Mouse (Mus musculus): ENCODE data around the gene Ubxn11. TPM values are rescaled to one million over a fixed set of nuclear protein-coding genes. Genes with fewer than 3 reads are reported as not detected.

The Ubxn11 gene
- polyA plus RNA-seq, 1 experiment from 2014 or later, result 13.3 TPM

DNA sequence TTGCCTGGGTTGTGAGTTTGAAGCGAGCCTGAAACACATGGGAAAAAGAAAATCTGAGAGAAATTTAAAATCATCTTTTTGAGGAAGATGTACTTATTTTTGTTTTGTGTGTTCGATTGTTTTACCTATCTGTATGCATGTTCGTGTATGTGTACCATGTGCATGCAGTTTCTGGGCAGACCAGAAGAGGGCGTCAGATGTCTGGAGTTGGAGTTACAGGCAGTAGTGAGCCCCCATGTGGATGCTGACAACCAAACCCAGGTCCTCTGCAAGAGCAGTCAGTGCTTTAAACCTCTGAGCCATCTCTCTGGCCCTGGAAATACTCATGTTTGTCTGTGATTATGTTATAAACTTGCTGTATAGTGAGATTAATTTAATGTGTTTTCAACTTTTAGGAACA, 17.4 kb upstream of the Ubxn11 start:
- Histone ChIP-seq H3K36me3 (ENCODE audit: control insufficient read depth, insufficient read depth) (no peaks in the 10 kb centered on the region), H3K4me3 (replicated peaks; ENCODE audit: low read length) (no peak overlapping the region), H3K4me1 (replicated peaks; ENCODE audit: control insufficient read depth, insufficient read depth, low read length) (peaks cover 7% of the 10 kb centered on the region), H3K4me2 (ENCODE audit: low read length) (no peak overlapping the region), H3K9me3 (ENCODE audit: control insufficient read depth, low read length) (no peaks in the 10 kb centered on the region), H3K27me3 (replicated peaks; ENCODE audit: control insufficient read depth, insufficient read depth, low read length) (peaks cover 8% of the 10 kb centered on the region; the same call in 1 of the 2 replicates), H3K9ac (replicated peaks; ENCODE audit: low read depth, low read length) (no peak overlapping the region), H3K27ac (ENCODE audit: low read length) (no peak overlapping the region)
- ATAC-seq, result no peak
- WGBS, result 88% methylated on average over 4 of the region's 4 CpGs

DNA sequence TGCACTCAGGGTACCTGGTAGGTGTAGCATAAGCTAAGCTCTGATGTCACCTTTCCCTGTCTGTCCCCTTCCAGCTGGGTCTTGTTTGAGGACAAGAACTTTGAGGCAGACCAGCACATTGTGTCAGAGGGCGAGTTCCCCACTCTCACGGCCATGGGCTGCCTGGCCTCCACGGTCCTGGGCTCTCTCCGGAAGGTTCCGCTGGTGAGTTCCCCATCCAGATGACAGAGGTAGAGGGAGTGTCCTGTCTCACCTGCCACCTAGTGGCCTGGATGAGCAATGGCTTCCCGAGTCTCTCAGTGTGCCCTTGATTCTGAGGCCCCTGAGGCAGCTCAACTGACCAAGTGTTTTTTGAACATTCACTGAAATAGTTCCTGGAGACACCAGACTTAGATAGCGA, 15.0 kb upstream of the Ubxn11 start:
- Histone ChIP-seq H3K4me3 (replicated peaks; ENCODE audit: low read length) (no peak overlapping the region), H3K36me3 (ENCODE audit: control insufficient read depth, insufficient read depth) (no peaks in the 10 kb centered on the region), H3K4me2 (ENCODE audit: low read length) (no peak overlapping the region), H3K27me3 (replicated peaks; ENCODE audit: control insufficient read depth, insufficient read depth, low read length) (peaks cover 3% of the 10 kb centered on the region; the same call in 1 of the 2 replicates), H3K27ac (ENCODE audit: low read length) (no peak overlapping the region), H3K9me3 (ENCODE audit: control insufficient read depth, low read length) (no peaks in the 10 kb centered on the region), H3K9ac (replicated peaks; ENCODE audit: low read depth, low read length) (no peak overlapping the region), H3K4me1 (replicated peaks; ENCODE audit: control insufficient read depth, insufficient read depth, low read length) (peaks cover 1% of the 10 kb centered on the region; the same call in 1 of the 2 replicates)
- 0 out of 2 replicates have a peak, but pooled peaks have one; percentile 33 for ATAC-seq
- 47% methylated on average over 7 of the region's 7 CpGs for WGBS

DNA sequence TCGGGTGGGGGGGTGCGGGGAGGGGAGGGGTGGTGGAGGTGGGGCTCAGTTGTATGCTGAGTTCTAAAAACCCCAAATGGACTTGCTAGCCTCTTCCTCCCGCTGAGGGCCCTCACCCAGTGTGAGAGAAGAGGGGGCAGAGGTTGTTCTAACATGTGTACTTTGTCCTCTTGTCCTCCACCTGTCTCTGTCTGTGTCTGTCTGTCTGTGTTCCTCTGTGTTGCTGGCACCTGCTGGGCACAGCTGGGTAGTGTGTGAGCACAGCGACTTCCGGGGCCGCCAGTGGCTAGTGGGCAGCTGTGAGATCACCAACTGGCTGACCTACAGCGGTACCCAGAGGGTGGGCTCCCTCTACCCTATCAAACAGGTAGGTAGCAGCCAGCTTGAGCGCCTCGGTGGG, 13.3 kb upstream of the Ubxn11 start:
- no peak overlapping the region for H3K4me2 ChIP-seq (ENCODE audit: low read length)
- ATAC-seq, result no peak
- H3K36me3 ChIP-seq (ENCODE audit: control insufficient read depth, insufficient read depth), result no peaks in the 10 kb centered on the region
- H3K27ac ChIP-seq (ENCODE audit: low read length), result no peak overlapping the region
- WGBS, result 84% methylated on average over 9 of the region's 9 CpGs
- H3K9ac ChIP-seq (replicated peaks; ENCODE audit: low read depth, low read length), result no peak overlapping the region
- no peaks in the 10 kb centered on the region for H3K27me3 ChIP-seq (replicated peaks; ENCODE audit: control insufficient read depth, insufficient read depth, low read length)
- H3K4me1 ChIP-seq (replicated peaks; ENCODE audit: control insufficient read depth, insufficient read depth, low read length), result no peaks in the 10 kb centered on the region
- H3K4me3 ChIP-seq (replicated peaks; ENCODE audit: low read length), result no peak overlapping the region
- no peaks in the 10 kb centered on the region for H3K9me3 ChIP-seq (ENCODE audit: control insufficient read depth, low read length)

DNA sequence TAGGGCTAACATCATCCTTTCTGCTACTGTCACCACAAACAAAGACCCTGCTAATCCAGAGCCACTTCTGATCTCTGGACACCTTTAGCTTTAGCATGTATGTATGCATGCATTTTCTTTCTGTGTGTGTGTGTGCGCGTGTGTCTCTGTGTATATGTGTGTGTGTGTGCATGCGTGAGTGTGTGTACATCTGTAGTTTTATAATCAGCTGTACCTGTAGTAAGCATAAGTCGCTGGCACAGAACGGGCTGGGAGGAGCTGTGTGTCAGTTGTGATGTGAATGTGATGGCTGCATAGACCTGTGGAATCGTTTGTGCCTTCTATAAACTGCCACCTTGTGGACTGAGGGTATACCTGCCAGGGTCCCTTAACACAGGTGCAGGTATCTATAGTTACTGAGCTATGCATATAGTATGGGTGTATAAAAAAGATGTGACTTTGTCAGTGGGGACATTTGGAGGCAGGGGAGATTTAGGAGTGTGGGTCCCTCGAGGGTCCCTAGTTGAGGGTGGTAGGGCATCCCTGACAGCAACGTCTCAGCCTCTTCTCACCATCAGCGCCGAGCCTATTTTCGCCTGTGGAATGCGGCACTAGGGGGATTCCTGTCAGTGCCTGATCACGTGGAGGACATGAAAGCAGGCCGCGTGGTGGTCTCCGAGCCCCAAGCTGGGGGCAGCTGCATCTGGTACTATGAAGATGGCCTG, 11.7 kb upstream of the Ubxn11 start:
- H3K27ac ChIP-seq (ENCODE audit: low read length), result no peak overlapping the region
- no peak overlapping the region for H3K4me2 ChIP-seq (ENCODE audit: low read length)
- H3K9ac ChIP-seq (replicated peaks; ENCODE audit: low read depth, low read length), result no peak overlapping the region
- no peaks in the 10 kb centered on the region for H3K9me3 ChIP-seq (ENCODE audit: control insufficient read depth, low read length)
- H3K4me3 ChIP-seq (replicated peaks; ENCODE audit: low read length), result no peak overlapping the region
- WGBS, result 87% methylated on average over 16 of the region's 16 CpGs
- no peaks in the 10 kb centered on the region for H3K4me1 ChIP-seq (replicated peaks; ENCODE audit: control insufficient read depth, insufficient read depth, low read length)
- no peaks in the 10 kb centered on the region for H3K36me3 ChIP-seq (ENCODE audit: control insufficient read depth, insufficient read depth)
- no peak for ATAC-seq
- no peaks in the 10 kb centered on the region for H3K27me3 ChIP-seq (replicated peaks; ENCODE audit: control insufficient read depth, insufficient read depth, low read length)

DNA sequence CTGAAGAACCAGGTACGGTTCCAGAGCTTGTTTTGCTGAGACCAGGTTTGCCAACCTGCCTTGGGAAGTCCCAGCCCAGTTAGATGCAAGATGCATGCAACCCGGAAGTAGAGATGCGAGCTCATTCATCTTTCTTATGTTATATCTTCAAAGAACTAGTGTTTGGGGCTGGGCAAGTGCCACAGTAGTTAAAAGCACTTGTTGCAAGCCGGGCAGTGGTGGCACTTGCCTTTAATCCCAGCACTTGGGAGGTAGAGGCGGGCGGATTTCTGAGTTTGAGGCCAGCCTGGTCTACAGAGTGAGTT, 11.2 kb upstream of the Ubxn11 start:
- Histone ChIP-seq H3K27me3 (replicated peaks; ENCODE audit: control insufficient read depth, insufficient read depth, low read length) (no peaks in the 10 kb centered on the region), H3K9ac (replicated peaks; ENCODE audit: low read depth, low read length) (no peak overlapping the region), H3K36me3 (ENCODE audit: control insufficient read depth, insufficient read depth) (no peaks in the 10 kb centered on the region), H3K4me1 (replicated peaks; ENCODE audit: control insufficient read depth, insufficient read depth, low read length) (no peaks in the 10 kb centered on the region), H3K9me3 (ENCODE audit: control insufficient read depth, low read length) (no peaks in the 10 kb centered on the region), H3K4me2 (ENCODE audit: low read length) (no peak overlapping the region), H3K4me3 (replicated peaks; ENCODE audit: low read length) (no peak overlapping the region), H3K27ac (ENCODE audit: low read length) (no peak overlapping the region)
- 86% methylated on average over 6 of the region's 6 CpGs for WGBS
- no peak for ATAC-seq

DNA sequence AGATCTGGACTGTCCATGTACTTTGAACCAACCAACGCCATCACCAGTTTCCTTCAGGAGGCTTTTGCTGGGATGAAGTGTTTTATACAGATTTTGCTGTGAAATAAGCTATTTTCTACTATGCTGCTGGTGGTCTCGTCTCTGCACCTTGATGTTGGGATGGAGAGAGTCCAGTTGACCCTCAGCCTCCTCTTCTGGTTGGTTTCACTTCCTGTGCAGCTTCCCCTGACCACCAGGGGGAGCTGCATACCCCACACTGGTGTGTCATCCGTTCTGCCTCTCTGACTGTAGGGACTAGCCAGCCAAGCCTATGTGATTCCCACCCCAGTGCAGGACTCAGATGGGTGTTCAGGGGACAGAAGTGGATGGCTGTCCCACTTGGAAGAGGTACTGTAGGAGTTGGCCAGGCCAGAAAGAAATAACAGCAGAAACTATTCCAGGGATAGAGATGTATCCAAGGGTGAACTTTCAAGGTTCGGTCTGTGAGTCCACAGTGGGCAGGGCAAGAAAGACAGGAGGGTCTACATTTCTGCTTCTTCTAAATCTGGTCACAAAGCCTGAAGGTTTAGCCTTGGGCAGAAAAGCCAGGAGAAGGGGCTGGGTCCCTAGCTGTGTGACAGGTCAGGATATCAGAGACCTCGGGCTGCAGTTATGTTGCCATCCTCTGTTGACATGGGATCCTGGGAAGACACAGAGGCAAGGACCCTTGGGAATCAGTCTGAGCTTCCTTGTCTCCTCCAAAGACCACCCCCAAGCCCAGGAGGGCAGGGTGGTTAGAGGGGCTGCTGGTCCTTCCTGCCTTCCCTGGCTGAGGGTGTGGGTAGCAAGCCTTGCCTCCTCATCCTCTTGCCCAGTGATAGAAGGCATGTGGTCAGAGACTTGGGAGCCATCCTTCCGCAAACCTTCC, 9.7 kb upstream of the Ubxn11 start:
- no peak overlapping the region for H3K4me3 ChIP-seq (replicated peaks; ENCODE audit: low read length)
- no peak overlapping the region for H3K9ac ChIP-seq (replicated peaks; ENCODE audit: low read depth, low read length)
- ATAC-seq, result no peak
- no peaks in the 10 kb centered on the region for H3K4me1 ChIP-seq (replicated peaks; ENCODE audit: control insufficient read depth, insufficient read depth, low read length)
- H3K4me2 ChIP-seq (ENCODE audit: low read length), result no peak overlapping the region
- H3K9me3 ChIP-seq (ENCODE audit: control insufficient read depth, low read length), result no peaks in the 10 kb centered on the region
- H3K27me3 ChIP-seq (replicated peaks; ENCODE audit: control insufficient read depth, insufficient read depth, low read length), result no peaks in the 10 kb centered on the region
- no peaks in the 10 kb centered on the region for H3K36me3 ChIP-seq (ENCODE audit: control insufficient read depth, insufficient read depth)
- WGBS, result 73% methylated on average over 6 of the region's 6 CpGs
- no peak overlapping the region for H3K27ac ChIP-seq (ENCODE audit: low read length)

DNA sequence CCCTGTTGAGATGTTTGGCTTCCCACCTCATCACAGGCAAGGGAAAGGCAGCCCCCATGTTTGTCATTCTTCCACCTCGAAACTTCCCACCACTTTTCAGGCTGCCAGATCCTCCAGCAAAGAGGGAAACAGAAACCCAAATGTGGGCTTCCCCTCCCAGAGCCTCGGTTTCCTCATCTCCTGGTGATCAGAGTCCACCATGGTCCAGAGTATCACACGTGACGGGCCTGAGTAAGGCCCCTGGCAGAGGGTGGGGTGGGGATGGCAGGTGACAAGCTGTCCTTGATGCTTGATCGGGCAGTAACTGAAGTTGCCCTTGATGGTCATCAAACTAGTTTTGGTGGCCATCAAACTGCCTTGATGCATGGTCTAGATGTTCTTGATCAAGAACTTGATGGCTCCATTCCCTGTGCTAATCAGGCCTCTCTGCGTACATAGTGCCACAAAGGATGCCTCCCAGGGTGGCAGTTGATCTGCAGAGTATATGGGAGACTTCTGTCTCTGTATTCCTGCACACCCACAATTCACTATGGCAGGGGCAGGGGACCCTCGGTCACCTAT, 8.3 kb upstream of the Ubxn11 start:
- H3K27ac ChIP-seq (ENCODE audit: low read length), result no peak overlapping the region
- WGBS, result 90% methylated on average over 7 of the region's 7 CpGs
- no peak for ATAC-seq
- no peaks in the 10 kb centered on the region for H3K4me1 ChIP-seq (replicated peaks; ENCODE audit: control insufficient read depth, insufficient read depth, low read length)
- no peaks in the 10 kb centered on the region for H3K36me3 ChIP-seq (ENCODE audit: control insufficient read depth, insufficient read depth)
- no peaks in the 10 kb centered on the region for H3K9me3 ChIP-seq (ENCODE audit: control insufficient read depth, low read length)
- no peak overlapping the region for H3K4me2 ChIP-seq (ENCODE audit: low read length)
- no peak overlapping the region for H3K9ac ChIP-seq (replicated peaks; ENCODE audit: low read depth, low read length)
- no peak overlapping the region for H3K4me3 ChIP-seq (replicated peaks; ENCODE audit: low read length)
- no peaks in the 10 kb centered on the region for H3K27me3 ChIP-seq (replicated peaks; ENCODE audit: control insufficient read depth, insufficient read depth, low read length)

DNA sequence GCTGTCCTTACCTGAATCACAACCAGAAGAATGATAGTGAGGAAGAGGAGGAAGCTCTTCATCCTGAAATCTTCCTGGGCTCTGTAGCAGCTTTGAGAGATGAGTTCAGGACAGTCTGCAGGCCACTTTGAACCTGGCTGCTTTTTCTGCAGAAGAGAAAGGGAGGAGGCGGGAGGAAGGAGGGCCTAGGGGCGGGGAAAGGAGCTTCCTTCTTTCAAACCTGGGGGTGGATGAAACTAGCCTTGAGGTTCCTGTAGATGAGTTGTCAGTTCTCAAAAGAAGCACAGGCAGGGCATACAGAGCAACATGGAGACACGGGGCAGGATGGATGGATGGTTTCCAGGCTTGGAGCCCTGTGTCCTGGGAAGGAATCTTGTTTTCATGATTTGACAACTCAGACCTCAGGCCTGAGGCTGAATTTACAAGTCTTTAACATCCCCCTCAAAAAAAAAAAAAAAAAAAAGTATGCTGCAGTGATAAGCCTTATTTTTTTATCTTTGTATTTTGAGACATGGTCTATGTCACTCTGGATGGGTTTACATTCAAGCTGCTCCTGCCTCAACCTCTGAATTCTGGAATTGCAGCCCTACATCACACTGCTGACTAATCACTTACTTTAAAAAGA, 7.3 kb upstream of the Ubxn11 start, which contains the start of gene Cd52:
Cd52 (minus strand) TSS at position 160 of the 625 bp plus-strand sequence.
- 66% methylated on average over 3 of the region's 3 CpGs for WGBS
- no peak for ATAC-seq
- Histone ChIP-seq H3K36me3 (ENCODE audit: control insufficient read depth, insufficient read depth) (no peaks in the 10 kb centered on the region), H3K27ac (ENCODE audit: low read length) (no peak within 1 kb of the TSS), H3K4me3 (replicated peaks; ENCODE audit: low read length) (no peak within 1 kb of the TSS), H3K27me3 (replicated peaks; ENCODE audit: control insufficient read depth, insufficient read depth, low read length) (no peaks in the 10 kb centered on the region), H3K9ac (replicated peaks; ENCODE audit: low read depth, low read length) (no peak within 1 kb of the TSS), H3K4me1 (replicated peaks; ENCODE audit: control insufficient read depth, insufficient read depth, low read length) (no peaks in the 10 kb centered on the region), H3K9me3 (ENCODE audit: control insufficient read depth, low read length) (no peaks in the 10 kb centered on the region), H3K4me2 (ENCODE audit: low read length) (no peak within 1 kb of the TSS)

DNA sequence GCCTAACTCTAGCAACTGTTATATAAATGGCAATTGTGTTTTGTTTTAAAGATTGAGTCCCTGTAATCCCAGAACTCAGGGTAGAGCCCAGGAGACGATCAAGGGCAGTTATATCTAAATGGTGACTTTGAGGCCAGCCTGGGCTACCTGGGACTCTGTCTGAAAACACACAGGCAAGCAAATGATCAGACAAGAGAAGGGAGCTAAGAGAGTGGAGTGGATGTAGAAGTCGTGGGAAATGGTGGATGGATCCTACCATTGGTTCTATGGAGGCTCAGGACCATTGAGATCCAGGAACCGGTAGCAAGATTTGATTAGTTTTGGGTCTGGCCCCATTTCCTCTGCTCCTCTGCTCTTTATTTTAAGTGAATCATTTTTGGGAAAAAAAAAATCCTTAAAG, 6.2 kb upstream of the Ubxn11 start:
- 83% methylated on average over 3 of the region's 3 CpGs for WGBS
- no peaks in the 10 kb centered on the region for H3K9me3 ChIP-seq (ENCODE audit: control insufficient read depth, low read length)
- no peaks in the 10 kb centered on the region for H3K36me3 ChIP-seq (ENCODE audit: control insufficient read depth, insufficient read depth)
- ATAC-seq, result no peak
- no peak overlapping the region for H3K9ac ChIP-seq (replicated peaks; ENCODE audit: low read depth, low read length)
- H3K4me2 ChIP-seq (ENCODE audit: low read length), result no peak overlapping the region
- no peak overlapping the region for H3K4me3 ChIP-seq (replicated peaks; ENCODE audit: low read length)
- H3K27ac ChIP-seq (ENCODE audit: low read length), result no peak overlapping the region
- no peaks in the 10 kb centered on the region for H3K27me3 ChIP-seq (replicated peaks; ENCODE audit: control insufficient read depth, insufficient read depth, low read length)
- H3K4me1 ChIP-seq (replicated peaks; ENCODE audit: control insufficient read depth, insufficient read depth, low read length), result no peaks in the 10 kb centered on the region

All from forebrain, embryonic 16.5 days (tissue).